Mouse (Mus musculus) kidney, postnatal 25 days (tissue): ENCODE results near the gene Atg4b.
"Not testable (repeated sequence)": the region's sequence is repeated elsewhere in the genome, so short reads cannot be mapped to it uniquely, and the experiment has no call there.

Experiments
- DNase-seq, 2 experiments: peaks; one replicate each; pipeline ENCODE4 v3.0.0; 2021; ENCODE audit warnings: mixed read lengths in 2 of 2

The Atg4b gene

GRCm38 (mm10) chr1:93823796-93824495, 72.6 kb downstream of the Atg4b start:
- no peak for DNase-seq

GRCm38 (mm10) chr1:93824609-93825008, 73.3 kb downstream of the Atg4b start, which contains the start of gene D2hgdh:
Gene D2hgdh, plus strand, starts transcription at chr1:93824909.
- DNase-seq = no peak

DNA sequence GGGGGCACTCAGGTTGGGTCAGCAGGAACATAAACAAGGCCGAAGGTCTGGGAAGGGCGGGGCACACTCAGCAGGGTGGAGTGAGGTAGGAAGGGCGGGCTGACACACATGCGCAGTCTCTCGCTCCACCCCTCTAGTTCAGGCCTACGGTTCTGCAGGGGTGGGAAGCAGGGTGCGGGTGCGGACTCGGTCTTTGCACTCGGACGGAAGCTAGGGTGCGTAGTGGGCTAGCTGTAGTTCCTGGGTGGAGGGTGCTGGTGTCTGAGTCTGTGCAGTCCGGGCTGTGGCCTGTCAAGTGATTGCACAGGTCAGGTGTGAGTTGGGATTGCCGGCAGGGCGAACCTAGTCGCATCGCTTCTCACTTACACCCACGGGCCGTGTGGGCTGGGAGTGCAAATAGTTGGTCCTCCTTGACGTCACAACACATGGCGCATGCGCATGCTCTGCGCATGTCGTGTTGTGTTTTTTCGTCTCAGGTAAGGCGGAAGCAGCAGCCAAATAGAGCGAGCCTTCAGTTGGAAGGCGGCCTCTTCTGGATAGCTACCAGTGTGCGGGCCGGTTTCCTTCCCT, 73.9 kb downstream of the Atg4b start:
- peak; percentile 97 to 98 for DNase-seq

DNA sequence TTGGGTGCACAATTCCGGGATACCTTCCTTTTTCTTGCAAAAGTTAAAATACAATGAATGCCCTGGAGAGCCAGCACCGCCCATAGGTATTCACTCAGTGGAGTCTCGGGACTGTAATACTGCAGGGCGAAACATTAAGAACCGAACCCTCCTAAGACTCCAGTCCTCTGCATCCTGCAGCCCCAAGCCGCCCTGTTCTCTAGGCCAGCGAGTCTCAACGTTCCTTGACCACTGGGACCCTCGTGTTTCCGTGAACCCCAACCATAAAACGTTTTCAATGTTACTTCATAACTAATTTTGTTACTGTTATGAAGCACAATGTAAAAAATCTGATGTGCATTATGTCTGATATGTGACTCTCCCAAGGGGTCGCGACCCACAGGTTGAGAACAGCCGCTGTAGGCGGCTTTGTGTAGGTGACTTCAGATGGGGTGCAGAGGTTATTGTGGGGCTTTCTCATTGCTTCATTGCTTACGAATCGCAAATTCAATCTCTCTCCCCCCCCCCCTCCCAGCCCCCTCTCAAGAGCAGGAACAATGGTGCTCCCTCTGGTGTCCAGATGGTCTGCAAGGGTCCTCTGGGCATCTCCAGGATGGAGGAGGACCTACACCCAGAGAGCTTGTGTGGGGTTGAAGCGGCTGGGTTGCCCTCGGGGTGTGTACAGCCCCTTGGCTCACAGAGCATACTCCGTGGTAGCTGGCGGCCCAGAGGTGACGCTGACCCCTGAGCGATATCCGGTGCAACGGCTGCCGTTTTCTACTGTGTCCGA, 74.7 kb downstream of the Atg4b start:
- no peak for DNase-seq

- peak in 1 of 2 experiments; percentile 14 for DNase-seq
These were observed 75.2 kb downstream of the Atg4b start for GRCm38 (mm10) chr1:93826540-93826835.

DNA sequence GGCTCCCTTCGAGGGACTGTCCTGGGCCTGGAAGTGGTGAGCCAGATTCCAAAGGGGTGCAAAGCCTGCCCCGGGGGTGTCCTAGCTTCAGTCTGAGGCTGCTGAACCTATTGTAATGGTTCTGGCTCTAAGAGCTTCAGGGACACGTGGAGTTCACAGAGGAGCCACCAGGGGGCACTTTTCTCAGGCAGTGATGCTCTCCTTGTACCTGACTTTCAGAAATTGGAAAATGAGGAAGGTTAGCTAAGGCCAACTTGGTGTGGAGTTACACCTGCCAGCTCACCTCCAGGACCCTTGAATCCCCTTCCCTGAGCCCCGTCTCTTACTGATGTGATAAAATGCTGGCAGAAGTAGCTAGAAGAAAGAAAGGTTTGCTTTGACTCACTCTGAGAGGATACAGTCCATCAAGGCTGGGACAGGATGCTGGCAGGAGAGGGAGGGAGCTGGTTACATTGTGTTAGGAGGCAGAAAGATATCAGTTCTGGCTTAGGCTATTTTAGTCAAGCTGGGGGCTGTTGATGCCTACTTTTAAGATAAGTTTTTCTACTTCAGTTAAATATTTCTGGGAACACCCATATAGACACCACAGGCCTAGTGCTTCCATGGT, 81.6 kb downstream of the Atg4b start:
- DNase-seq = not testable (repeated sequence)

DNA sequence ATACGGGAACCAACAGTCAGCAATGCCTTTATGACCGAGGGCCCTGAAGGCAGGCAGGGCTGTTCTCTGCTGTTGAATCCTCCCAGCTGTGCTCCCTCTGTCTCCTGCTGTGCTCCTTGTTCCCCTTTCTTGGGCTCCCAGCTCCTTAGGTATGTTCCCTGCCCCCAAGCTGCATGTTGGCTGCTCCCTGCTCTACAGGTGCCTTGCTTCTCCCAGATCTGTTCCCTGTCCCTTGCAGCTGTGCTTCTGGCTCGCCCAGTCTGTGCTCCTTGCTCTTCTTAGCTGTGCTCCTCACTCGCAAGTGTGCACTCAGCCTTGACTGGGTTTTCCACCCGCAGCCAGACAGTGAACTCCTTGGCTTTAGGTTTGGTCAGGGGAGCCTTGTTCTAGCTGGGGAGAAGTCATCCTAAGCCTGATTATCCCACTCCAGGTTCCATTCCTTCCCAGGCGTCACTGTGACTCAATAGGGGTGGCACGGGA, 83.4 kb downstream of the Atg4b start:
- DNase-seq = no peak

- DNase-seq = no peak
These were observed 83.9 kb downstream of the Atg4b start for GRCm38 (mm10) chr1:93835211-93835610.

DNA sequence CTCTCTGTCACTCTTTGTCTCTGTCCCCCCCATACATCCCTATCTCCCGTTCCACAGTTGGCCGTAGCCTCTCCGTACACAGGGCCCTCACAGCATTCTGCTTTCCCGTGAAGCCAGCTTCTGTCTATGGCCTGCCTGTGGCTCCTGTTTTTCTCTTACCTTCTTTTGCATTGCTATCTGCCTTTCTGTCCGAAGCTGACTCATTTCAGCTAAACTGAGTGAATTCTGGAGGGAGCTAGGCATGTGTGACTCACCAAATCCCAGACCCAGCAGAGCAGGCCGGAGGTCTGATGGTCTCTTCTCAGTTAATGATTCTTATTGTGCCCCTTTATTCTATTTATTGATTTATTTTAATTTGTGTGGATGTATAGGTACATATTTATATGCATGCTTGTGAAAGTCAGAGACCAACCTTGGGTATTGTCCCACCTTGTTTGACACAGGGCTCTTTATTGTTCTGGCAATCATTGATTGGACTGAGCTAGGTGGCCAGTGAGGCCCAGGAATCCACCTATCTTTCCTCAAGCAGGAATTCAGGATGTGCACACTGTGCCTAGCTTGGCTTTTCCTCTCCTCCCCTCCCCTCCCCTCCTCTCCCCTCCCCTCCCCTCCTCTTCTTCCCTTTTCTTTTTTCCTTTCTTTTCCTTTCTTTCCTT, 84.7 kb downstream of the Atg4b start:
- DNase-seq = no peak

GRCm38 (mm10) chr1:93836532-93836913, 85.2 kb downstream of the Atg4b start:
- no peak for DNase-seq

DNA sequence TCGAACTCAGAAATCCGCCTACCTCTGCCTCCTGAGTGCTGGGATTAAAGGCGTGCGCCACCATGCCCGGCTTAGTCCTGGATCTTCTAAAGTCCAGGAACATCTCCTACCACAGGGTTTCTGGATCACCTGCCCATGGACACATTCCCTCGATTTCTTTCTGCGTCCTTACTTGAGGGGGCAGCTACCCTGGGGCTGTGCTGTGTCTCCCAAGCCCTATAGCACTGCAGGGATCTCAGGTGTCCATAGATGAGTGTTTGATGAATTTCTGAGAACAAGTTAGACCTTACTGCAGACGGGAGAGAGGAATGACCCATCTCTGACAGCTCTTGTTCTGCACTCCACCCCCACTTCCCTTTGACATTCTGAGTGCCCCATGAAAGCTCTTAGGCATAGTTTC, 86.0 kb downstream of the Atg4b start:
- DNase-seq = no peak

GRCm38 (mm10) chr1:93838569-93838968, 87.3 kb downstream of the Atg4b start:
- not testable (repeated sequence) for DNase-seq
